Mouse (Mus musculus): ENCODE measurements around the gene Sdf2. TPM values are rescaled to one million over a fixed set of nuclear protein-coding genes. Genes with fewer than 3 reads are reported as not detected.
A peak's percentile ranks its signal among the peaks of the same experiment; 100 is the strongest.

The Sdf2 gene
- polyA plus RNA-seq (2016; fragmentation: Nextera tagmentation; extraction: Ambion mirVana) = 47.5 and 50.1 TPM in 2 replicates

- Histone ChIP-seq H3K36me3 (peaks cover 8% of the 10 kb centered on the region), H3K9me3 (replicated peaks) (no peaks in the 10 kb centered on the region), H3K4me1 (replicated peaks) (peaks cover 20% of the 10 kb centered on the region), H3K4me2 (peak within 1 kb of the TSS; percentile 91), H3K9ac (peak within 1 kb of the TSS; percentile 97), H3K27me3 (replicated peaks) (no peaks in the 10 kb centered on the region), H3K27ac (ENCODE audit: poor library complexity, severe bottlenecking) (peak within 1 kb of the TSS; percentile 92), H3K4me3 (peak within 1 kb of the TSS; percentile 91)
- WGBS = under 1% methylated on average over 50 of the region's 50 CpGs
- ATAC-seq (ENCODE audit: insufficient number of reproducible peaks, low FRiP score) = peak; percentile 93
Observed at GRCm38 (mm10) chr11:78245627-78246317, at the start of gene Sdf2, which contains the start of gene Supt6. Gene Sdf2 (plus strand): TSS chr11:78245746. Gene Supt6 (minus strand): TSS chr11:78245987.

GRCm38 (mm10) chr11:78202372-78202771 is 43.2 kb upstream of the Sdf2 start:
- H3K9me3 ChIP-seq (replicated peaks) = no peaks in the 10 kb centered on the region
- no peaks in the 10 kb centered on the region for H3K4me1 ChIP-seq (replicated peaks)
- H3K4me3 ChIP-seq = no peak overlapping the region
- no peak overlapping the region for H3K27ac ChIP-seq (ENCODE audit: poor library complexity, severe bottlenecking)
- H3K4me2 ChIP-seq = no peak overlapping the region
- 91% methylated on average over 3 of the region's 3 CpGs for WGBS
- H3K9ac ChIP-seq = no peak overlapping the region
- no peak for ATAC-seq (ENCODE audit: insufficient number of reproducible peaks, low FRiP score)
- H3K27me3 ChIP-seq (replicated peaks) = no peaks in the 10 kb centered on the region
- peaks cover 44% of the 10 kb centered on the region for H3K36me3 ChIP-seq

- no peak for ATAC-seq (ENCODE audit: insufficient number of reproducible peaks, low FRiP score)
- Histone ChIP-seq H3K4me2 (no peak overlapping the region), H3K9me3 (replicated peaks) (no peaks in the 10 kb centered on the region), H3K27ac (ENCODE audit: poor library complexity, severe bottlenecking) (no peak overlapping the region), H3K9ac (no peak overlapping the region), H3K4me1 (replicated peaks) (no peaks in the 10 kb centered on the region), H3K4me3 (no peak overlapping the region), H3K36me3 (peaks cover 63% of the 10 kb centered on the region), H3K27me3 (replicated peaks) (no peaks in the 10 kb centered on the region)
- WGBS = 85% methylated on average over 6 of the region's 6 CpGs
Observed at GRCm38 (mm10) chr11:78204287-78204686, 41.3 kb upstream of the Sdf2 start.

- no peaks in the 10 kb centered on the region for H3K9me3 ChIP-seq (replicated peaks)
- no peak overlapping the region for H3K4me3 ChIP-seq
- no peaks in the 10 kb centered on the region for H3K27me3 ChIP-seq (replicated peaks)
- WGBS = 87% methylated on average over 13 of the region's 13 CpGs
- H3K9ac ChIP-seq = no peak overlapping the region
- no peak overlapping the region for H3K4me2 ChIP-seq
- H3K36me3 ChIP-seq = peaks cover 76% of the 10 kb centered on the region
- H3K27ac ChIP-seq (ENCODE audit: poor library complexity, severe bottlenecking) = no peak overlapping the region
- no peaks in the 10 kb centered on the region for H3K4me1 ChIP-seq (replicated peaks)
- no peak for ATAC-seq (ENCODE audit: insufficient number of reproducible peaks, low FRiP score)
Observed at GRCm38 (mm10) chr11:78205361-78206206, 40.0 kb upstream of the Sdf2 start.

- 91% methylated on average over 7 of the region's 7 CpGs for WGBS
- ATAC-seq (ENCODE audit: insufficient number of reproducible peaks, low FRiP score) = no peak
Observed at GRCm38 (mm10) chr11:78207190-78207589, 38.4 kb upstream of the Sdf2 start.

GRCm38 (mm10) chr11:78209886-78210285 is 35.7 kb upstream of the Sdf2 start:
- H3K4me2 ChIP-seq = no peak overlapping the region
- peaks cover 99% of the 10 kb centered on the region for H3K36me3 ChIP-seq
- no peaks in the 10 kb centered on the region for H3K4me1 ChIP-seq (replicated peaks)
- H3K27ac ChIP-seq (ENCODE audit: poor library complexity, severe bottlenecking) = no peak overlapping the region
- H3K4me3 ChIP-seq = no peak overlapping the region
- no peaks in the 10 kb centered on the region for H3K9me3 ChIP-seq (replicated peaks)
- WGBS = 93% methylated on average over 6 of the region's 6 CpGs
- H3K27me3 ChIP-seq (replicated peaks) = no peaks in the 10 kb centered on the region
- no peak for ATAC-seq (ENCODE audit: insufficient number of reproducible peaks, low FRiP score)
- H3K9ac ChIP-seq = no peak overlapping the region

More at GRCm38 (mm10) chr11:78207190-78207589, 38.4 kb upstream of the Sdf2 start:
- Histone ChIP-seq H3K4me3 (no peak overlapping the region), H3K4me2 (no peak overlapping the region), H3K9me3 (replicated peaks) (no peaks in the 10 kb centered on the region), H3K36me3 (peaks cover 92% of the 10 kb centered on the region), H3K4me1 (replicated peaks) (no peaks in the 10 kb centered on the region), H3K27ac (ENCODE audit: poor library complexity, severe bottlenecking) (no peak overlapping the region), H3K27me3 (replicated peaks) (no peaks in the 10 kb centered on the region), H3K9ac (no peak overlapping the region)

- no peak overlapping the region for H3K9ac ChIP-seq
- no peak overlapping the region for H3K4me3 ChIP-seq
- H3K27ac ChIP-seq (ENCODE audit: poor library complexity, severe bottlenecking) = no peak overlapping the region
- peaks cover 99% of the 10 kb centered on the region for H3K36me3 ChIP-seq
- H3K27me3 ChIP-seq (replicated peaks) = no peaks in the 10 kb centered on the region
- H3K9me3 ChIP-seq (replicated peaks) = no peaks in the 10 kb centered on the region
- no peak overlapping the region for H3K4me2 ChIP-seq
- H3K4me1 ChIP-seq (replicated peaks) = no peaks in the 10 kb centered on the region
- WGBS = 70% methylated on average over 7 of the region's 7 CpGs
- no peak for ATAC-seq (ENCODE audit: insufficient number of reproducible peaks, low FRiP score)
Observed at GRCm38 (mm10) chr11:78210615-78211014, 34.9 kb upstream of the Sdf2 start.

GRCm38 (mm10) chr11:78211513-78211912 is 34.0 kb upstream of the Sdf2 start:
- no peak for ATAC-seq (ENCODE audit: insufficient number of reproducible peaks, low FRiP score)
- Histone ChIP-seq H3K4me3 (no peak overlapping the region), H3K9ac (no peak overlapping the region), H3K27ac (ENCODE audit: poor library complexity, severe bottlenecking) (no peak overlapping the region), H3K4me2 (no peak overlapping the region), H3K27me3 (replicated peaks) (no peaks in the 10 kb centered on the region), H3K36me3 (peaks cover 99% of the 10 kb centered on the region), H3K9me3 (replicated peaks) (no peaks in the 10 kb centered on the region), H3K4me1 (replicated peaks) (no peaks in the 10 kb centered on the region)
- WGBS = 89% methylated on average over 5 of the region's 5 CpGs

- H3K4me2 ChIP-seq = no peak overlapping the region
- no peaks in the 10 kb centered on the region for H3K9me3 ChIP-seq (replicated peaks)
- WGBS = 95% methylated on average over 14 of the region's 14 CpGs
- no peak overlapping the region for H3K9ac ChIP-seq
- no peak overlapping the region for H3K27ac ChIP-seq (ENCODE audit: poor library complexity, severe bottlenecking)
- no peak overlapping the region for H3K4me3 ChIP-seq
- H3K4me1 ChIP-seq (replicated peaks) = no peaks in the 10 kb centered on the region
- peaks cover 98% of the 10 kb centered on the region for H3K36me3 ChIP-seq
- no peaks in the 10 kb centered on the region for H3K27me3 ChIP-seq (replicated peaks)
- no peak for ATAC-seq (ENCODE audit: insufficient number of reproducible peaks, low FRiP score)
Observed at GRCm38 (mm10) chr11:78213086-78213817, 32.3 kb upstream of the Sdf2 start.

- H3K36me3 ChIP-seq = peaks cover 96% of the 10 kb centered on the region
- H3K27ac ChIP-seq (ENCODE audit: poor library complexity, severe bottlenecking) = no peak overlapping the region
- H3K9ac ChIP-seq = no peak overlapping the region
- no peaks in the 10 kb centered on the region for H3K27me3 ChIP-seq (replicated peaks)
- H3K4me3 ChIP-seq = no peak overlapping the region
- 86% methylated on average over 11 of the region's 11 CpGs for WGBS
- ATAC-seq (ENCODE audit: insufficient number of reproducible peaks, low FRiP score) = no peak
- H3K9me3 ChIP-seq (replicated peaks) = no peaks in the 10 kb centered on the region
- H3K4me2 ChIP-seq = no peak overlapping the region
- no peaks in the 10 kb centered on the region for H3K4me1 ChIP-seq (replicated peaks)
Observed at GRCm38 (mm10) chr11:78215709-78216317, 29.7 kb upstream of the Sdf2 start.
